Mouse (Mus musculus): ENCODE data around the gene Gm45021.

GRCm38 (mm10) chr6:48581257-48581656, 8.2 kb upstream of the Gm45021 start:
- TF ChIP-seq CTCF (IDR thresholded peaks at IDR 0.05; ENCODE audit: low read depth): no peak
- no peak for TF ChIP-seq EP300 (optimal IDR thresholded peaks at IDR 0.05)

All from stomach, postnatal 0 days (tissue).